Mouse (Mus musculus) left cerebral cortex, adult 2 months (tissue): ENCODE measurements around the gene Macf1. TPM values are rescaled to one million over a fixed set of nuclear protein-coding genes. Genes with fewer than 3 reads are reported as not detected.

ENCODE experiments used
- DNase-seq, 2 experiments: peaks; one replicate each; pipeline ENCODE4 v3.0.0; 2021 to 2022; ENCODE audit warnings: low spot score in 2 of 2, mixed read lengths in 1 of 2; ENCODE audit errors: extremely low spot score in 1 of 2
- H3K27ac ChIP-seq: fragments of 200-600 bp; 2 replicates; pipeline ENCODE4 v1.8.1; 2022
- H3K4me3 ChIP-seq: fragments of 200-600 bp; 2 replicates; pipeline ENCODE4 v1.8.1; 2022
- CTCF ChIP-seq: fragments of 200-600 bp; IDR thresholded peaks from 2 replicates; pipeline ENCODE4 v1.8.1; 2022; ENCODE audit warnings: antibody characterized with exemption, mild to moderate bottlenecking, moderate library complexity
- intact Hi-C: fragments of 180-260 bp; cut with DNase I; formaldehyde crosslinking; loops from one replicate; pipeline ENCODE4 v1.15.1; 2025
- long read RNA-seq, 2 experiments: library from polyadenylated mRNA; stranded (forward); transcript quantifications; one replicate each; pipeline ENCODE4 v2.0.0; 2021; ENCODE audit warnings: borderline mapping rate in 2 of 2
- total RNA-seq, 2 experiments: library from RNA; stranded (reverse); gene quantifications; 2 replicates each; pipeline ENCODE4 v1.2.3; 2021

The Macf1 gene
- total RNA-seq, result 100 to 1,000 TPM; 242 to 255 TPM
- long read RNA-seq, experiment 1, partial matches to known transcripts, result 14 of 23 reads
- long read RNA-seq, experiment 1, other reads (novel, unspliced or antisense), result 9 of 23 reads
- long read RNA-seq, experiment 2, partial matches to known transcripts, result 8 of 17 reads
- long read RNA-seq, experiment 2, other reads (novel, unspliced or antisense), result 9 of 17 reads

DNA sequence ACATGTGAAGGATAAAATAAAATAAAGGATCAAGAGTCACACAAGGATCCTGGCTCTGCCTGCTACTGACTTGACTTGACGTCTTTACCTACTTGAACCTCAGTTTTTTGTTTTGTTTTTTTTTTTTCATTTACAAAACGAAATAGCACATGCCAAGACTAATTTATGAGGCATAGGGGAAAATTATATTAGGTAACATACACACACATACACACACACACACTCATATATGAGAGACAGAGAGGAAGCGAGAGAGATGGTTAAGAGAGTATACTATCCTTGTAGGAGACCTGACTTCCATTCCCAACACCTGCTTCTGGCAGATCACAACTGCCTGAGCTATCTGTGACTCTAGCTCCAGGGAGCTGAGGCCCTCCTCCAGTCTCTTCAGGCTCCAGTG lies at the start of gene Macf1:
Macf1 (minus strand) TSS at position 101 of the 400 bp plus-strand sequence.
- DNase-seq, result no peak
- intact Hi-C loops, result no loop called here
- Histone ChIP-seq H3K4me3 (peak within 1 kb of the TSS; percentile 77), H3K27ac (peak within 1 kb of the TSS; percentile 96)
- no peak for TF ChIP-seq CTCF

DNA sequence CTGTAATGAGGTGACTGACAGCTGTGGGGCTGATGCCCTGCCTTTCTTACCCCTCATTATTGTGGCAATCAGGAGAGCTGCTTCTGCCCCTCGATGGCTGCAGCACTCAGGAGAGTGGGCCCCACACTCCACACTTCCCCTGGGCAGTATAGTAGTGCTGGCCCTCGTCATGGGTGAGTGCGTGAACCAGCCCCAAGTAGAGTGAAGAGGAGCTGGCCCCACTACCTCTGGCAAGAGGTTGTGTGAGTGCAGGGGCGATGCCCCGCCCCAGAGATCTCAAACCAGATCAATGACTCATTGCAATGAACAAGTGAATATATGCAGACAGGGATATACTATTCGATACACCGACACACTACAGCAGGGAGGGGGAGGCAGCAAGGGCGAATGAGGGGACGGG lies 49.4 kb upstream of the Macf1 start:
- Histone ChIP-seq H3K27ac (no peak overlapping the region), H3K4me3 (no peak overlapping the region)
- intact Hi-C loops, result no loop called here
- no peak for TF ChIP-seq CTCF
- no peak for DNase-seq

- H3K4me3 ChIP-seq, result no peak overlapping the region
- intact Hi-C loops, result no loop called here
- no peak overlapping the region for H3K27ac ChIP-seq
- no peak for TF ChIP-seq CTCF
- no peak for DNase-seq
Observed at GRCm38 (mm10) chr4:123732921-123733320, 48.8 kb upstream of the Macf1 start.

- no peak overlapping the region for H3K27ac ChIP-seq
- H3K4me3 ChIP-seq, result no peak overlapping the region
- intact Hi-C loops, result no loop called here
- TF ChIP-seq CTCF, result no peak
- no peak for DNase-seq
Observed at GRCm38 (mm10) chr4:123732163-123732910, 48.2 kb upstream of the Macf1 start.

DNA sequence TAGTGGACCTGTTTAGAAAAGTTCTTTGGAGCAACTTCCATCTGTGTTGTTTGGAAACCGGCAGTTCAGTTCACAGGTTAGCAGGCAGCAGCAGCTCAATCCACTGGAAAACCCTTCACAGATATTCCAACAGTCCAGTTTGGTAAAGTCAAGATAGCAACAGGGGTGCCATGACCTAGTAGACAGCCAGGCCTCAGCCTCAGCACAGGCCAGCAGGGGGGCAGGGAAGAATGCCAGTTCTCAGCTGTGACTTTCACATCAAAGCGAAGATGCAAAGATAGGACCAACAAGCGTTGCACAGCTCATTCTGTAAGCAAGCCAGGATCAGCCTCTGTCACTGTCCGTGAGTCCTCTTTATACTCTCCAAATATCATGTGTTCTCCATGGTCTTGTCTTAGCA lies 37.6 kb upstream of the Macf1 start:
- intact Hi-C loops, result no loop called here
- Histone ChIP-seq H3K4me3 (no peak overlapping the region), H3K27ac (no peak overlapping the region)
- DNase-seq, result no peak
- TF ChIP-seq CTCF, result no peak

GRCm38 (mm10) chr4:123718434-123718780 lies 34.2 kb upstream of the Macf1 start:
- TF ChIP-seq CTCF, result no peak
- peak overlapping the region; percentile 75 for H3K27ac ChIP-seq
- peak overlapping the region; percentile 99 for H3K4me3 ChIP-seq
- DNase-seq, result no peak
- intact Hi-C loops, result loop anchor here (2.0 to 5.0 kb wide), 3 partner anchors 32 to 41 kb away; partner anchors contain the start of gene Akirin1

GRCm38 (mm10) chr4:123717574-123718433 lies 33.6 kb upstream of the Macf1 start, which contains the start of gene Ndufs5:
Gene Ndufs5 (minus strand): TSS chr4:123718202.
- Histone ChIP-seq H3K4me3 (peak within 1 kb of the TSS; percentile 99), H3K27ac (peak within 1 kb of the TSS; percentile 96)
- TF ChIP-seq CTCF, result no peak
- peak; percentile 97 for DNase-seq
- intact Hi-C loops, result loop anchor here (2.0 to 5.0 kb wide), 3 partner anchors 31 to 41 kb away; partner anchors contain the start of gene Akirin1

GRCm38 (mm10) chr4:123712431-123712830 lies 28.3 kb upstream of the Macf1 start:
- H3K27ac ChIP-seq, result no peak overlapping the region
- TF ChIP-seq CTCF, result no peak
- intact Hi-C loops, result no loop called here
- H3K4me3 ChIP-seq, result no peak overlapping the region
- DNase-seq, result no peak

DNA sequence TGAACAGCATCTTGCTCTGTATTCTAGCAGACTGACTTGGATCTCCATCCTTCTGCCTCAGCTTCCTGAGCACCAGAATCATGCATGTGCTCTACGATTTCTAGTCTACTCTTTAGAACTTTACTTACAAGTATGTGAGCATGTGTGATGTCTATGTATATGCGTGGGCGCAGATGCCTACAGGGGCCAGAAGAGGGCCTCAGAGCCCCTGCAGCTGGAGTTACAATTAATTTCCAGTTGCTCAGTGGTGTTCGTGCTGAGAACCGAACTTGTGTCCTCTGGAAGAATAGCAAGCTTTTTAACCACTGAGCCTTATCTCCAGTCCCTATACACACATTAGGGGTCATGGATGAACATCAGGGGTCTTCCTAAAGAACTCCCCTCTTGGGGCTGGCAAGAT lies 23.2 kb upstream of the Macf1 start:
- no peak overlapping the region for H3K27ac ChIP-seq
- TF ChIP-seq CTCF, result no peak; the same call in 1 of the 2 replicates
- intact Hi-C loops, result no loop called here
- DNase-seq, result no peak
- no peak overlapping the region for H3K4me3 ChIP-seq

GRCm38 (mm10) chr4:123705340-123705739 lies 21.2 kb upstream of the Macf1 start:
- intact Hi-C loops, result no loop called here
- DNase-seq, result no peak
- Histone ChIP-seq H3K4me3 (no peak overlapping the region), H3K27ac (no peak overlapping the region)
- no peak for TF ChIP-seq CTCF

GRCm38 (mm10) chr4:123693384-123693783 lies 9.2 kb upstream of the Macf1 start:
- Histone ChIP-seq H3K4me3 (no peak overlapping the region), H3K27ac (no peak overlapping the region)
- no peak for DNase-seq
- TF ChIP-seq CTCF, result no peak
- intact Hi-C loops, result no loop called here

- intact Hi-C loops, result no loop called here
- TF ChIP-seq CTCF, result no peak
- no peak for DNase-seq
- H3K27ac ChIP-seq, result no peak overlapping the region
- H3K4me3 ChIP-seq, result no peak overlapping the region
Observed at GRCm38 (mm10) chr4:123692071-123692470, 7.9 kb upstream of the Macf1 start.
